ENCODE assay signal across 8 mouse cellular contexts in genomic region chr1:150920276-150920675, GRCm38 (mm10).
DNase-seq lines count a peak whose midpoint lies in the region; ATAC-seq and TF ChIP-seq lines count a peak whose summit lies in the region.

No protein-coding gene starts in this region.

- H3K4me3 ChIP-seq in intestine, postnatal 0 days (ENCODE audit: low read depth, low read length): no peak overlapping the region
- H3K4me3 ChIP-seq in intestine, embryonic 15.5 days (replicated peaks): no peak overlapping the region
- no peak overlapping the region for H3K4me3 ChIP-seq in cerebellum, adult 2 months (replicated peaks; ENCODE audit: insufficient read depth, low read depth, low read length)
- H3K4me3 ChIP-seq in midbrain, embryonic 14.5 days (replicated peaks; ENCODE audit: low read depth, low read length): no peak overlapping the region

- peak; percentile 77 for TF ChIP-seq CTCF in intestine, postnatal 0 days (IDR thresholded peaks at IDR 0.05; ENCODE audit: low read depth)
- TF ChIP-seq CTCF in cerebellum, adult 2 months (IDR thresholded peaks at IDR 0.05; ENCODE audit: borderline replicate concordance, insufficient read depth, low read depth, low read length): 0 out of 2 replicates have a peak, but pooled peaks have one; percentile 14

- no peaks in the 10 kb centered on the region for H3K27me3 ChIP-seq in intestine, postnatal 0 days (replicated peaks; ENCODE audit: control insufficient read depth, insufficient read depth, low read length)
- H3K27me3 ChIP-seq in intestine, embryonic 15.5 days (replicated peaks): no peaks in the 10 kb centered on the region
- no peaks in the 10 kb centered on the region for H3K27me3 ChIP-seq in cerebellum, adult 2 months (ENCODE audit: control insufficient read depth, insufficient read depth, low read length)
- no peaks in the 10 kb centered on the region for H3K27me3 ChIP-seq in midbrain, embryonic 14.5 days (ENCODE audit: control insufficient read depth, insufficient read depth, low read length)

- DNase-seq in Muller cell, postnatal 12 days (ENCODE audit: inconsistent ontology term): peak; percentile 14
- DNase-seq in cerebellum, adult 2 months: peak; percentile 48 to 63
- DNase-seq in gastrocnemius, postnatal 10 days: peak; percentile 68
- DNase-seq in layer of hippocampus, postnatal 14 days (ENCODE audit: low spot score in 2 of 2): peak; percentile 30 to 74
- peak; percentile 84 for DNase-seq in midbrain, embryonic 14.5 days

- no peak for ATAC-seq in intestine, postnatal 0 days
- no peak for ATAC-seq in intestine, embryonic 15.5 days
- no peak; the same call in 1 of the 2 replicates for ATAC-seq in midbrain, embryonic 14.5 days (ENCODE audit: low FRiP score, low TSS enrichment)
- no peak for ATAC-seq in erythroid progenitor cell, adult 5-6 weeks (replicated peaks; ENCODE audit: low FRiP score, poor library complexity, severe bottlenecking)

- 40% methylated on average over 6 of the region's 6 CpGs for WGBS in intestine, postnatal 0 days
- 44% methylated on average over 6 of the region's 6 CpGs for WGBS in intestine, embryonic 15.5 days
- 47% methylated on average over 6 of the region's 6 CpGs for WGBS in cerebellum, adult 2 months
- WGBS in midbrain, embryonic 14.5 days: 48% methylated on average over 6 of the region's 6 CpGs

- no peak for TF ChIP-seq POLR2A in cerebellum, adult 2 months (IDR thresholded peaks at IDR 0.05; ENCODE audit: borderline replicate concordance, insufficient read depth, low read length)

- H3K4me1 ChIP-seq in intestine, postnatal 0 days (replicated peaks; ENCODE audit: control insufficient read depth, insufficient read depth, low read length): no peaks in the 10 kb centered on the region
- H3K4me1 ChIP-seq in intestine, embryonic 15.5 days (replicated peaks): no peaks in the 10 kb centered on the region
- no peaks in the 10 kb centered on the region for H3K4me1 ChIP-seq in cerebellum, adult 2 months (ENCODE audit: control insufficient read depth, insufficient read depth, low read length)
- no peaks in the 10 kb centered on the region for H3K4me1 ChIP-seq in midbrain, embryonic 14.5 days (ENCODE audit: control insufficient read depth, insufficient read depth, low read length)

- H3K9me3 ChIP-seq in intestine, postnatal 0 days (ENCODE audit: control insufficient read depth): no peaks in the 10 kb centered on the region
- no peaks in the 10 kb centered on the region for H3K9me3 ChIP-seq in intestine, embryonic 15.5 days
- no peaks in the 10 kb centered on the region for H3K9me3 ChIP-seq in midbrain, embryonic 14.5 days (ENCODE audit: control insufficient read depth, low read length)

- H3K36me3 ChIP-seq in intestine, postnatal 0 days (ENCODE audit: control insufficient read depth, insufficient read depth): no peaks in the 10 kb centered on the region
- H3K36me3 ChIP-seq in intestine, embryonic 15.5 days: no peaks in the 10 kb centered on the region
- no peaks in the 10 kb centered on the region for H3K36me3 ChIP-seq in midbrain, embryonic 14.5 days (ENCODE audit: control insufficient read depth, insufficient read depth, low read length)

- H3K4me2 ChIP-seq in intestine, postnatal 0 days (replicated peaks; ENCODE audit: low read depth): no peak overlapping the region
- H3K4me2 ChIP-seq in intestine, embryonic 15.5 days (replicated peaks): no peak overlapping the region
- no peak overlapping the region for H3K4me2 ChIP-seq in midbrain, embryonic 14.5 days (ENCODE audit: low read length)

- H3K27ac ChIP-seq in intestine, postnatal 0 days (ENCODE audit: low read depth, low read length): no peak overlapping the region
- H3K27ac ChIP-seq in intestine, embryonic 15.5 days: no peak overlapping the region
- H3K27ac ChIP-seq in cerebellum, adult 2 months (ENCODE audit: insufficient read depth, low read length): no peak overlapping the region
- H3K27ac ChIP-seq in midbrain, embryonic 14.5 days (replicated peaks; ENCODE audit: low read depth, low read length): no peak overlapping the region

- H3K9ac ChIP-seq in intestine, postnatal 0 days (ENCODE audit: low read depth, low read length): no peak overlapping the region
- H3K9ac ChIP-seq in intestine, embryonic 15.5 days: no peak overlapping the region
- H3K9ac ChIP-seq in midbrain, embryonic 14.5 days (replicated peaks; ENCODE audit: low read length): no peak overlapping the region

Comparison
In these comparisons a context has a peak if more than half of its experiments do, and no peak if none do; other contexts are left out.
1. DNase-seq: peak in every context shown above with its lines; median percentile 84 in midbrain, embryonic 14.5 days; 68 in gastrocnemius, postnatal 10 days; 56 in cerebellum, adult 2 months; 52 in layer of hippocampus, postnatal 14 days; 14 in Muller cell, postnatal 12 days.